Mouse (Mus musculus) G1E (cell line): ENCODE measurements around the gene Wipi1.

Experiments used
- CTCF ChIP-seq: IDR thresholded peaks from 2 replicates; pipeline ENCODE4 v1.5.1; 2012; ENCODE audit warnings: low read depth, low read length, inconsistent platforms, mixed read lengths
- GATA1 ChIP-seq: IDR thresholded peaks from 2 replicates; pipeline ENCODE4 v1.6.1; 2012; ENCODE audit warnings: borderline replicate concordance, low read length, inconsistent platforms, mixed read lengths

DNA sequence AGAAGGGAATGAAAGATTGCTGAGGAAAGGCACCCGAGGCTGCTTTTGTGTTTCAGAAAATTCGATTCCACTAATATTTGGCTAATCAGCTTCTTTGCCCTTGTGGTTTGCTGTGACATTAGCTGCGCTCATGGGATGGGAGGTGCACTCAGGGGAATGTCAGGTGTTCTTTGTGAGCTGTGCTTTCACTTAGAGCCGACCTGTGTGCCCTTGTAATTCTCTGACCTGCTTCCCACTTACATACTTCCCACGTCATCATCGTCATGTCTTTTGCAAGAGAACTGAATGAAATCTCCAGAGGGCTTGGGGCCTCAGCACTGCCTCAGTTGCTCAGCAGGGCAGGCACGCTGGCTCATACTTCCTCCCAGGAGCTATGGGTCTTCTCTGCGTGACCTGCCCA lies 41.4 kb upstream of the Wipi1 start:
- TF ChIP-seq CTCF: no peak
- TF ChIP-seq GATA1: no peak
